Mouse (Mus musculus): ENCODE measurements around the gene Neurog2. TPM values are rescaled to one million over a fixed set of nuclear protein-coding genes. Genes with fewer than 3 reads are reported as not detected.

Gene Neurog2
- total RNA-seq (2021), result not detected
- not detected in 2 replicates for polyA plus RNA-seq (2012; rRNA removed)
- long read RNA-seq, result 0 reads

DNA sequence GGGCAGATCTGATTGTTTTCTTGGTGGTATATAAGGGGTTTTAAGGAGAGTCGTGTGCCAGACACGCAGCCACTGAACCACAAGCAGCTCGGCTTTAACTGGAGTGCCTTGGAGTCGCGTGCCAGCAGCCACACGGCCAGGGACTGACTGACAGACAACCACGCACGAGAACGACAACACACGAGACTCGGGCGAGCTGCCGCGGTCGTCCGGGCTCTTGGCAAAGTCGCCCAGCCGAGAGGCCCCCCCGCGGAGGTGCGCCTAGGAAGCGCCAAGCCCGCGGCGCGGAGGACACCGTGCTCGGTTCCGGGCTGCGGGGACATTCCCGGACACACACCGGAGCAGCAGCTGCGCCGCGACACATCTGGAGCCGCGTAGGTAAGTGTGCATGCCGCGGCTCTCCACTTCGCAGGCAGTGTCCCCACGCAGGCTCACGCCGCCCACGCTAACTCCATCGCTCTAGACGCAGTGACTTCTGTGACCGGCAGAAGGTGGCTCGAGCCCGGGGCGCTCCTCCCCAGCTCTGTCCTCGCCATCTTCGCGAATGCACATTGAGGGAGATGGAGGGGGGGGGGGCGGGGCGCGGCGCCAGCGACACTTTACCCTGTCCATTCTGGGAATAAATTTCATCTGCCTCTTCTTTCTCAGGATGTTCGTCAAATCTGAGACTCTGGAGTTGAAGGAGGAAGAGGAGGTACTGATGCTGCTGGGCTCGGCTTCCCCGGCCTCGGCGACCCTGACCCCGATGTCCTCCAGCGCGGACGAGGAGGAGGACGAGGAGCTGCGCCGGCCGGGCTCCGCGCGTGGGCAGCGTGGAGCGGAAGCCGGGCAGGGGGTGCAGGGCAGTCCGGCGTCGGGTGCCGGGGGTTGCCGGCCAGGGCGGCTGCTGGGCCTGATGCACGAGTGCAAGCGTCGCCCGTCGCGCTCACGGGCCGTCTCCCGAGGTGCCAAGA lies at the start of gene Neurog2:
Neurog2 (plus strand) TSS at position 56 of the 953 bp plus-strand sequence.
- peak; percentile 45 for DNase-seq

DNA sequence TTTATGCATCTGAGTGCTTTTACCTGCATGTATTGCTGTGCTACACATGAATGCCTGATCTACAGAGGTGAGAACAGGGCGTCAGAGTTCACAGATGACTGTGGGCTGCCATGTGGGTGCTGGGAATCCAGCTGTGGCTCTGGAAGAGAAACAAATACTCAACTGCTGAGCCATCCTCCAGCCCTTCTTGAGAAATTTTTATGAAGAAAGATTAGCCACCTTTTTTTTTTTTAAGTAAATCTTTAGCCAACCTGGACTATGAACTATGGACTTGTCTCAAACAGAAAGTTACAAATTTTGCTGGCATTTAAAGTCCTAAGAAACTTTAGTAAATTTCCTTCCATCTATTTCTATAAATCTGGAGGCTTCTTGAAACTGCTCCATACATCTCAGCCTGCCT lies 35.8 kb upstream of the Neurog2 start:
- DNase-seq, result no peak

- DNase-seq, result no peak
Observed at GRCm38 (mm10) chr3:127608109-127608508, 24.8 kb upstream of the Neurog2 start.

- peak; percentile 77 for DNase-seq
Observed at GRCm38 (mm10) chr3:127625296-127625695, 7.6 kb upstream of the Neurog2 start.

DNA sequence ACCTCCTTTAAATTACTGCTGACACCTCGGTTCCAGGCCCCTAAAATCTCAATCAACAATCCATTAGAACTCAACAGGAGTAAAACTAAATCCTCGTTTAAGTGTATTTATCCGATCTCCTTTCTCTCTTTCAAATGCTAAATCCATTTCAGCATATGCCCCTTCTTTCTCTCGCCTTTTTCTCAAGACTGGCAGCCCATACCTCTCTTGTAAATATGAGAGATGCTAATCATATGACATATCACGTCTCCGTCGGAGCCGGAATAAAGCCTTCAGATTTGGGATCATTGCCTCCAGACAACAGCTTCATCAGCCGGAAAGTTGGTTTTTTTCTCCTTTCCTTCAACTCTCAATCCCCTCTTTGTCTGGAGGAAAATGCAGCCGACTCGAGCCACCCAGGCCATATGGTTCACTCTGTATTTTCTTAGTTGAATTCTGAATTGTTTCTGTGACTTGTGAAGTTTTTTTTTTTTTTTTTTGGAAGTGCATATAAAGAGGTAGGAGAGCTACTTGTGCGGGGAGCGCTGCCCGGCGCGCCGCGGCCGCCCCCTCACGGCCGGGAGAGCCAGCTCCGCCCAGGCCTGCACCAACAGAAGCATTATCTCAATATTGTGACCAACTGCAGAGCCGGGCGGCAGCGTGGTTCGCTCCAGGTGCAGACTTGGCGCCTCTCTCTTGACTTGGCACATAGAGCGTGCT lies 7.1 kb upstream of the Neurog2 start:
- DNase-seq, result peak; percentile 35

DNA sequence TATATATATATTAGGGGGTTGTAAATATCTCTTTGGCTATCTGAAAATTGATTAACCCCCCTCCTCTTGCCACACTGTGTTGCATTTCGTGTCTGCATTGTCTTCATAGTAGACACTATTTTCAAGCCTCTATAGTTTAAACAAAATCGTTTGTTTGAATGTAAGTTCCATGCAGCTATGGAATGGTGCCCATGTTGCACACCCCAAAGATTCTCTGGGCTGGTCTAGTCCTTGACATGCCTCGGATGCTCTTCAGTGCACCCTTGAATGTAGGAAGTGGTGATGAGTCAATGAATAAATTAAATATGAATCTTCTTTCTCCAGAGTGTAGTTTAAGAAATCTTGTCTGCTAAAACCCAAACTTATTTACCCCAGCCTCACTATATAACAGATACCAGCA lies 6.4 kb upstream of the Neurog2 start:
- no peak for DNase-seq

DNA sequence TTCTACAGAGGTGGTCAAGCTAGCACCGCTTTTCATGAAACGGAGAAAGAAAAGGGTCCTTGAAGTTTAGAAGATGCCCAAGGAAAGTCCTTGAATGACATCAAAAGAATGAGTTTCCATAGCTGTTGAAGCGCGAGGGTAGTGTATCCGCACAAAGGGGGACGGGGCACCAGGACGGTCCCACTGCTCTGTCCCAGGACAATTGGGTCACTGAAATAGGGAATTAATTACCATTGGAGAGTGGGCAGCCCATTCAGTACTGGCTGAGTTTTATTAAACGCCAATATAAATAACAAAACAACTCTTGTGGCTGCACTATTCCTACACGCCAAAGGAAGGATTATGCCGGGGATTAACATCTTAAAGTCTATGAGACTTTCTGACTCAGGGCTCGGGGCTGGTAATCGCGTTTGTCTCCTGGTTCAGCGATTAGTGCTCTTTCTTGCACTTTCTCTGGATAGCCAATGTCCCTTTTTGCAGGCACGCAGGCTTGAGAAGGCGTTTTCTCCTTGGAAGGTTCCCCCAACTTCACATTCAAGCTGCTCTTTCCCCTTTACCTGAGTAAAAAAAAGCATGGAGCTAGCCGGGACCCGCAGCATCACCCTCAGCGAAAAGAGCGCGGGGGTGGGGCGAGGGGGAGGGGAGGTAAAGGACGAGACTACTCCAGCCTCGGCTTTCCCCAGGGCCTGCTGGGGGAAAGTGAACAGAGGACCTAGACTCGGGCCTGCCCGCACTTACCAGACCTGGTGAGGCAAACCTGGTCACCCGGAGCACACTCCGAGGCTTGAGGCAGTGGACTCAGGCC lies 5.6 kb upstream of the Neurog2 start:
- DNase-seq, result peak; percentile 5

DNA sequence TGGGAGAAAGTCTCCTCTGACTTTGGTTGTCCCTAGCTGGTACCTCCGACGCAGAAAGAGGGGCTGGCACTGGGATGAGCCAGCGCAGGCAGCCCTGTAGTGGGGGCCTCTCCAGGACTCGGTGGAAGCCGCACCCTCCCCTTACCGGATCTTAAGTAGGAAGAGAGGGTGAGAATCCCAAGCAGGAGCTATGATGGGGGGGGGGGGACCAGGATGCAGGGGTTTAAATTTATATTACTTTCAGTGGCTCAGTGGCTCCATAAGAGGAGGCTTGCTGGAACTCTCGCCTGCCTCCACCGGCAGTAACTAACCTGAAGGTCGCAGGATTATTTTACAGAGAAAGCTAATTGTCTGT lies 5.0 kb upstream of the Neurog2 start:
- DNase-seq, result no peak

GRCm38 (mm10) chr3:127628311-127629184 lies 4.4 kb upstream of the Neurog2 start:
- peak; percentile 3 for DNase-seq

DNA sequence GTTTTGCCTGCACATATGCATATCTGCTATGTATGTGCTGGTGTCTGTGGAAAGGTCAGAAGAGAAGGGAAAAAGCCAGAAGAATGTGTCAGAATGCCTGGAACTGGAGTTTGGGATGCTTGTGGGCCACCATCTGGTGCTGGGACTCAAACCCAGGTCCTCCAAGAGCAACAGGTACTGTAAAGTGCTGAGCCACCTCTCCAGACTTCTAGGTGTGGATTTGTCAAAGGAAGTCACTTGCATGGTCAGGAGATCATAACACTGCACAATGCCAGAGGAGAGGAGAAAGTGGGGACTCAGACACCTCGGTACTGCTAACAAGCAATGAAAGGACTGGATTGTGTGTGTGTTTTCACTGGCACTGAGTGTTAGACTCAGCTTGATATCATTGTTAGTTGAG lies 2.7 kb upstream of the Neurog2 start:
- no peak for DNase-seq

- DNase-seq, result no peak
Observed at GRCm38 (mm10) chr3:127630735-127631372, 2.1 kb upstream of the Neurog2 start.

- peak; percentile 8 for DNase-seq
Observed at GRCm38 (mm10) chr3:127631582-127631981, 1.4 kb upstream of the Neurog2 start.

DNA sequence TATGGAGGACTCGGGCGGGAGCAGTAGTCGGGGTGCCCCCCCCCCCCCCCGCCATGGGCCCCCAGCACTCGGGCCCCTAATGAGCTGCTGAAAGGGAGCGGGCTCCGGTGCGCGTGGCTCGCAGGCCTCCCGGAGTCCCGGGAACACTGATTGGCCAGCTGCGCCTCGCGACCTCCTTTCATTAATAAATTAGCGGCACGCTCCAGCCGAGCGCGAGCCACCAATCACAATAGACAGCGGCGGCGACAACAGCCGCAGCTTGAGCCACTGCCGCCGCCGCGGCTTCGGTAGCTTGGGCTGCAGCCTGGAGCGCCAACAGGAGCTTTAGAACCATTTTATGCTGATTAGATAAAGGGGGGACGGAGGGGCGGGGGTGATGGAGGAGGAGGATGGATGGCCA lies 404 bp upstream of the Neurog2 start:
- peak; percentile 48 for DNase-seq

GRCm38 (mm10) chr3:127634101-127634983 lies 1.4 kb downstream of the Neurog2 start:
- DNase-seq, result peak; percentile 76

GRCm38 (mm10) chr3:127634984-127635349 lies 2.0 kb downstream of the Neurog2 start:
- DNase-seq, result no peak

DNA sequence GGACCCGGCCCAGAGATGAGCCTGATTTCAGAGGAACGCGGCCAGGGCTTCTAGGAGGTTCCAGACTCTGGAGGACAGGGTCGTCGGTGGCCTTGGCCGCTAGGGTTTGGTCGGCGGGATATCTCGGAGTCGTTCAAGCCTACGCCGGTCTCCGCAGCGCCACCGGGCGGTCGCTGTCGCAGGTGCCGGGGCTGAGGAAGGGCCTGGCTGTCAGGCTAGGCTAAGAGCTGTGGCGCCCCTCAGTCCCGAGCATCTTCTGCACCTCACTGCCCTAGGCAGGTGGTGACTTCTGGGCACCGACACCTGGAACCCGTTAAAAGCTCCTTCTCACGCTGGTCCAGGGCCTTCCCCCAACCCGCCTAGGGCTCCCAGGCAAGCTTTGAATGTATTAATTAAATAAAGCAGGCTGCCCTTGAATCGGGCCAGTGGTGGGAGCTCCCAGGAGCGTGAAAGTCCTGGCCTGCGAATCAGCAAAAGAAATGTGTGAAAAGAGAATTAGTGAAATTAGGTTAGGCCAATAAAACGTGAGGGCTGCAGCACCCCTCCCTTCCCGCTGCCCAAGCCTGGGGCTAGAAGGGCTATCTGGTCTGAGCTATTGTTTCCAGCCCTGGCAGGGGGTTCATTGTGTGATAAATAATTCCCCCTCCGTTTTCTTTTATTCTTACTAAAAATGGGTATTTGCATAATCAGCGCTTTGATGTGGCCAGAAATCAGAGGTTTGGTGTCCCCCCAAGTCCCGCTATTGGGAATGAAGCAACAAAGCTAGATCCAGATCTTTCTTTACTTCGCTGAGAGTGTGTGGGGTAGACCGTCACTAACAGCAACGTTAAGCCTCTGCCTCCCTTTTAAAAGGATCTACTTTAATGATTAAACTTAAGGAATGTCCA lies 7.2 kb downstream of the Neurog2 start:
- DNase-seq, result peak; percentile 10

DNA sequence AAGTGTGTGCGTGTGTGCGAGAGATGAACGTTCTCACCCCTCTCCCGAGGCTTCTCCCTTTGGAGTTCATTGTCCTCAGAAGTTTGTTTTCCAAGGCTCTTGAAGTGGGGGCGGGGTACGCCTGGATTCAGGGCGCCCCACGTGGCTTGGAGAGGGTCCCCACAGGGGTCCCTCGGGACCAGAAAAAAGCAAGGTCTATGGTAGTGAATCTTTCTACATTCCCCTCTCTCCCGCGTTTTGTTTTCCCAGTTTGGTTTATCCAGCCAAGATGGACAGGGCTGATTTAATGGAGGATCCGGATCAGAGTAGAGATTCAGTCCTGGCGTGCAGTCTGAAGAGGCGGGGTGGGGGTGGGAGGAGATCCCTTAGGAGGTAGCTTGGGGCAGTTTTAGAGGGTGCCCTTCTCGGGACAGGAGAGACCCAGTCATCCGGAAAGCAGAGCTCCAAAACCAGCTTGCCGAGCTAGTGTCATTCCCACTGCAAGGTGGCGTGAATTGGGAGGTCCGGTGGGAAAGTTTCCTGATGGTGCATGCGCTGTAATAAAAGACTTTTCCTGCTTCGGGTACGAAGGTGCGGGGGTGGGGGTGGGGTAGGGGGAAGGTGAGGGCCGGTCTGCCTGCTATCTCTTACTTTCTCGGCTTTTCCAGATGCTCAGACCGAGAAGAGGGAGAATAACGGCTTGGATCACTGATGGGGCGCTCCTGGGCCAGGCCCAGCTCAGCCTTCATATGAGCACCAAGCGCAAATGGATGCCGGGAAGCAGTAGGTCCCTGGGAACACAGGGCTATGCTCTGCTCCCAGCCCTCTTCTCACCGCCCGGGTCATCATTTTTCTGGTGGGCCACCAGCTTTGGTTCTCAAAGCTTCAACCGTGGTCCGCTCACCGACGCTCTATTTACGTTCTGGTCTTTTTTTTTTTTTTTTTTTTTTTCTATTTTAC lies 8.1 kb downstream of the Neurog2 start:
- no peak for DNase-seq

- no peak for DNase-seq
Observed at GRCm38 (mm10) chr3:127642211-127642610, 9.3 kb downstream of the Neurog2 start.

Data from adrenal gland, adult 2 months (tissue).